Mouse (Mus musculus): ENCODE measurements around the gene Gsdme. TPM values are rescaled to one million over a fixed set of nuclear protein-coding genes. Genes with fewer than 3 reads are reported as not detected.

Gsdme gene
- polyA plus RNA-seq, 1 experiment from 2014 or later = 32.9 TPM

Other genes with a start within 250 kb of the Gsdme start
- gene Mpp6, start 153.6 kb downstream of the Gsdme start, polyA plus RNA-seq (2016; fragmentation: Nextera tagmentation; extraction: Ambion mirVana) = 59.6 and 67.5 TPM in 2 replicates
- gene Osbpl3, start 192.3 kb upstream of the Gsdme start, polyA plus RNA-seq (2016; fragmentation: Nextera tagmentation; extraction: Ambion mirVana) = 15.5 and 18.5 TPM in 2 replicates